Mouse (Mus musculus) adrenal gland, postnatal 14 days (tissue): Measurements from ENCODE around the gene Gm49673. TPM values are rescaled to one million over a fixed set of nuclear protein-coding genes. Genes with fewer than 3 reads are reported as not detected.
"Not testable (repeated sequence)": the region's sequence is repeated elsewhere in the genome, so short reads cannot be mapped to it uniquely, and the experiment has no call there.

ENCODE experiments used
- DNase-seq: peaks from one replicate; pipeline ENCODE4 v3.0.0; 2021; ENCODE audit warnings: mixed read lengths
- long read RNA-seq, 2 experiments: library from polyadenylated mRNA; stranded (forward); transcript quantifications; one replicate each; pipeline ENCODE4 v2.0.0; 2021
- total RNA-seq: library from RNA; stranded (reverse); gene quantifications from 2 replicates; pipeline ENCODE4 v1.2.3, GENCODE M21; 2021

Gene Gm49673
- 0.26 TPM in 1 of 2 replicates, not detected in the other for total RNA-seq
- long read RNA-seq, experiment 1, partial matches to known transcripts, result 35 of 45 reads
- long read RNA-seq, experiment 1, other reads (novel, unspliced or antisense), result 10 of 45 reads
- long read RNA-seq, experiment 2, partial matches to known transcripts, result 1 of 5 reads
- long read RNA-seq, experiment 2, other reads (novel, unspliced or antisense), result 4 of 5 reads

DNA sequence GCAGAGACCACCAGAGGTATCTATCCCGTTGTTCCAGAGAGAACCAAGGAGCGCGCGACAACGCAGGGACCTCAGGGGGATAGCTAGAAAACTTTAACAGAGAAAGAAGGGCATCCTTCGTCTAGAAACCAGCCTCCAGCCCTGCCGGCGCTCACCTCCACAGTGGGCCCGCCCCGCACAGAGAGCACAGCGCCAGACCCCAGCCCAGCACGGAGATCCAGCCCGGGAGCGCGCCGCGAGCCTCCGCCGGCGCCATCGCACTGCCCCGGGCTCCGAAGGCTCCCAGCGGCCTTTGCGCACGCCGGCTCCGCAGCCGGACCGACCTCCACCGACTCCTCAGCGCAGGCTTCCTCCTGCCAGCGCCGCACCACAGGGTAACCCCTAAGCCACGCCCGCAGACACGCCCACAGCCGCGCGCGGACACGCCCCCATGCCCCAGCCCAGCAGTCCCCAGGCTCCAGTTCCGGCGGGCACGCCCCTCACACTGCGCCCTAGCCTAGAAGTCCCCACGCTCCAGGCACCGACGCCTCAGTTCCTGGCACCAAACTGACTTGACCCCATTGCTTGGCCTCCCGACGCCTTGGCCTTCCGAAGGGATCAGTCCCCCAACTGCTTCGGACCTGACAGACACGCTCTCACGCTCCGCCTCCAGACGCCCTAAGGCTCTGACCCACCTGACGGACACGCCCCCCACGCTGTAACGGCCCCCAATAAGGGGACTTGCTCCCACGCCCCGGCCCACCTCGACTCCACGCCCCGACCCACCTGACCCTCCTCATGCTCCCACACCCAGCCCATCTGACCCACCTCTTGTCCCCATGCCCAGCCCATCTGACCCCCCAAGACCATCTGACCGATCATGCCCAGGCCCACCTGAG, at the start of gene Gm49673, which contains the start of gene Rnaset2a:
Gene Gm49673, minus strand, starts transcription at position 350 of the 878 bp plus-strand sequence.
Gene Rnaset2a, minus strand, starts transcription at position 659 of the 878 bp plus-strand sequence.
- peak; percentile 67 for DNase-seq

- DNase-seq, result no peak
Measured at GRCm38 (mm10) chr17:8195685-8196376, 48.2 kb upstream of the Gm49673 start.

- DNase-seq, result no peak
Measured at GRCm38 (mm10) chr17:8193678-8194077, 46.1 kb upstream of the Gm49673 start.

- DNase-seq, result no peak
Measured at GRCm38 (mm10) chr17:8184217-8184616, 36.6 kb upstream of the Gm49673 start.

GRCm38 (mm10) chr17:8183815-8184214, 36.2 kb upstream of the Gm49673 start:
- no peak for DNase-seq

- no peak for DNase-seq
Measured at GRCm38 (mm10) chr17:8177090-8177489, 29.5 kb upstream of the Gm49673 start.

GRCm38 (mm10) chr17:8171081-8171480, 23.5 kb upstream of the Gm49673 start:
- DNase-seq, result no peak

GRCm38 (mm10) chr17:8170331-8170730, 22.7 kb upstream of the Gm49673 start:
- no peak for DNase-seq

DNA sequence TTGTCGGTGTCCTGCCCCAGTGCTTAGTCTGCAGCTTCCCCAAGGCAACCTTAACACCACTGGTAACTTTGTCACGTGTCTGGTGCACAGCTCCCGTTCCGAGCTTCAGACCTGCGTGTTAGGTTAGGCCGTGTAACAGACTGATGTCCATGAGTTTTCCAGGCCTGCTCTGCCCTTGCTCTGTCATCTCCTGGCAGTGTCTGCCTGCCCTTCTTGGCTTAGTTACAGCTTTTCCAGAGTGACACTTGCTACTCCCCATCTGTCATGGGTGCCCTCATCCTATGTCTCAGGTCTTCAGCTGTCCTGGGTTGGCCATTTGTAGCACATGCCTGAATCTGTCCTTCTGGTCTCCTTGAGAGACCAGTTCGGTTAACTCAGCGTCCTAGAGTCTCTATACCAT, 19.8 kb upstream of the Gm49673 start:
- peak; percentile 67 for DNase-seq

DNA sequence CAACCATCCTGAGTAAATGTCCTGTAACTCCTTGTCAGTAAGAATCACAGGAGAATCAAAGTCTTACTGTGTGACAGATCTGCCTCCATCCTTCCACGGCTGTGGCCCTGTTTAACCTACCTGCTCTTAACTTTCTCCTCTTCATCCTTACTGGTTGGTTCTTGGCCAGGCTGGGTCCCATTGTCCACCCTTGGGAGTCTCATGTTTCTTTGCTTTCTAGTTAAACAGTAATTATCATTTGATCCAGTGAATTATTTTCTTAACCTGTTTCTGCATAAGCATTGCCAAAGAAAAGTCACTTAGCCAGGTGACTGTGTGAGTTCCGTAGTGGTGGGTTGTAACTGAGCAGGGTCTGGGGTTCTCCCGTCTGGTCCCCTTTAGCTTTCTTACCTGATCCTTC, 18.9 kb upstream of the Gm49673 start:
- DNase-seq, result not testable (repeated sequence)

DNA sequence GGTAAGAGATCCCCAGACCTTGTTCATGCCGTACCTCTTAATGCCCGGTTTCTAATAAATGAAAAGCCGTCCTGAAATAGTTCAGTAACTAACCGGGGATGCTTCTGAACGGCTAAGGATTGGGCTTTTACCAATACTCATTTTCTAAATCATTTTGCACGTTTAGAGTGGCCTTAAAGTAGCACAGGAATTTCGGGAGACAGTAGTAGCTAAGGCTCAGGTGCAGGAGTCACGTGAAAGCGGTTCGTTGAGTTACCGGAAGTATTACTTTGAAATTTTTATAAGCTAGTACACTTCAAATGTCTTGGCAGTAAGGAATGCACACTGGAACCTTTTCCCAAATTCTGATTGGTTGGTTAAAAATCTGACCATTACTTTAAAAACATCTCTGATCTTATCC, 18.4 kb upstream of the Gm49673 start:
- peak; percentile 11 for DNase-seq

GRCm38 (mm10) chr17:8165608-8165945, 18.0 kb upstream of the Gm49673 start:
- DNase-seq, result peak; percentile 21

DNA sequence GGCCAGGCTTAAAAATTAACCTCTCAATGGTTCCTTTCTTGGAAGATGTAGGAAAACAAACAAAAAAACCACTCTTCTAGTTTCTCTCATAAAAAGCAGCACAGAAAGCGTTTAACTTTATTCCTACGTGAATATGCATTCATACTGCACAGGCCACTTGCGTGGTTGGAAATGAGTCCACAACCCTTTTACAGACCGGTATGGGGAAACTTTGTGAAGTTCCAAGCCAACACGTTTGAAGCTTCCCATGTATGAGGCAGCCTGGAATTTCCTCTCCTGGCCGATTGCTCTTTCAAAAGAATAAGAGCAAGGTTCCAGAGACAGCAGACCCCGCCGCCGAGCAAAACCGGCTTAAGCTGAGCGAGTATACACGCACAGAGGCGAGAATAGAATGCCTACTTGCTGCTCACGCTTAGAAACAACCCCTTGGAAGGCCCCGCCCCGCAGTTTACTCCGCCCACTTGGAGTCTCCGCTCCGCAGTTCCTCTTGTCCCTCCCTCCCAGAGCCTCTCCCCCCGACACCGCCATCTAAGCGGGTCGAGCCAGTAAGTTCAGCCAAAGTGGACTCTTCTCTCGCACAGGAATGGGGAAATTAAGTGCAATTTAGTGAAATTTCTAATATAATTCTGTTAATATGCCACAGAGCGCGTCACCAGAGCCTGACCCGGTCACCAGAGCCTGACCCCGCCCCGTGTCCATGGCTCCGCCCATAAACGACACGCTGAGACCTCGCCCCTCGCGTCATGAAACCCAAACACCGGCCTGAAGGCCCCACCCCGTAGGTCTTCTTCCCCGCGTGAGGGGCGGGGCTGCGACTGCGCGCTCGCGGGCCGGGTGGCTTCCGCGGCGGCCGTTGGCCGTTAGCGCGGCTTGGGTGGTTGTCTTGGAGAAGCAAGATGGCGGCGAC, 17.4 kb upstream of the Gm49673 start, which contains the start of gene Fgfr1op:
Gene Fgfr1op, plus strand, starts transcription at position 801 of the 907 bp plus-strand sequence.
- DNase-seq, result peak; percentile 19

- peak; percentile 32 for DNase-seq
Measured at GRCm38 (mm10) chr17:8160969-8161368, 13.4 kb upstream of the Gm49673 start.

DNA sequence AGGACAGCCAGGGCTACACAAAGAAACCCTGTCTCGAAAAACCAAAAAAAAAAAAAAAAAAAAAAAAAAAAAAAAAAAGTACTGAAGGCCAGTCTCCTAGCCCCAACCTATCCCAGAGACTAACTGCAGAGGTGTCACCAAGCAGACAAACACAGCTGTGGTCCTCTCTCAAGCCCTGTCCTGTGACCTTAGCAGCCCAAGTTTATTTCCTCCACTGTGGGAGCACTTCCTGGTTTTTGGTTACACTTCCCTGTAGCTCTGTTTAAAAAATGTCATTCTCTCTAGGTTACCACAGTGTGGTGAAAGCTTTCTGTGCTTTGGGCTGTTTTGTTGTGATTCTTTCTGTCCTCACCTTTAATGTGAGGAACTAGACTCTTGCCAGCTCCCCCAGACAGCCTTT, 11.0 kb upstream of the Gm49673 start:
- DNase-seq, result not testable (repeated sequence)

DNA sequence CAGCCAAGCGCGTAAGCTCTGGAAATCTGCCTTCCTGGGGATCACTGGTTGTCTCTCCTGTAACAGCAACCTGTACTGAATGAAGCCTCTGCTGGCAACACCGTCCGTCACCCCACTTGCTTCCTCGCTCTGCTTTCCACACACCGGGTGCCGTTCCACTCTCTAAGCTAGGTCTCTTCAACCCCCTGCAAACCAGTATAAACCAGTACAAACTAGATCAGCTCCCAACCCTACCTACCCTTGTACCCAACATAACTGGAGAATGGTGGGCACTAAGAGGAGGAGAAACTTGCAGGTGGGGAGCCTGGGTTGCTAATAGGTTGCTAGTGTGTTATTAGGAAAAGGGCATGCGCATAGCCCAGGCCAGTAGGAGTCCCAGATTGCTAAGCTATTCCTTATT, 8.4 kb upstream of the Gm49673 start:
- not testable (repeated sequence) for DNase-seq

- DNase-seq, result not testable (repeated sequence)
Measured at GRCm38 (mm10) chr17:8155010-8155409, 7.4 kb upstream of the Gm49673 start.

DNA sequence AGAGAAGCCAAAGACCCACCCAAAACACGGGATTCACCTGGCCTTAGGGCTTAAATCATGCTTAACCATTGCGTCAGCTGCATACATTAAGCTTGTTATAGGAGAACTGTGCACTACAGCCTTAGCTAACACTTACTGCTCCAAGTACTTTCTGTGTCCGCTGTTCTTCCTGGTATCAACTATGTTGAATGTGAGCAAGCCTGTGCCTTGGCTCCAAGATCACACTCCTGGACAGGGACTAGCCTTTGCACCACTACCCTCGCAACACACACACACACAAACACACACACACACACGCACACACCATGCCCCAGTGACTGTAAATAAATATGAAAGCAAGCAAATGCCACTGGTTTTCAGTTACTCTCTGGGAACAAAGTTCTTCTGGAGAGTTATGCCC, 657 bp downstream of the Gm49673 start:
- DNase-seq, result peak; percentile 16

- peak; percentile 49 for DNase-seq
Measured at GRCm38 (mm10) chr17:8143802-8144673, 3.5 kb downstream of the Gm49673 start.

DNA sequence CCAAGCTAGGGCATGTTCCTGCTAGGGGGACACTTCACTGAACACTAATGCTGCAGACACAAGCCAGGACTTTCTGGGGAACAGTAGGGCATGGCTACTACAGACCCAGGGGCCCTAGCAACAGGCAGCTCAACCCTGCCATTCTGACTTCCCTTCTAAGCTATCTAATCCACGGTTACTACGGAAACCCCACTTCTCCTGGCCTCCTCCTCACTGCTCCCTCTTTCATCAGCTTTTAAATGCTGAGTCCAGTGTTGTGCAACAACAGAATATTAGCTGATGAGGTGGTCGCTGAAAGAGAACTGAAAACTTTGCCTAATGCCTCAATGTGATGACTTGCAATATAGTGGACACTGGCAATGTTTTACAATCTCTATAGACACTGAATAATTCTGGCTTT, 7.4 kb downstream of the Gm49673 start:
- not testable (repeated sequence) for DNase-seq

DNA sequence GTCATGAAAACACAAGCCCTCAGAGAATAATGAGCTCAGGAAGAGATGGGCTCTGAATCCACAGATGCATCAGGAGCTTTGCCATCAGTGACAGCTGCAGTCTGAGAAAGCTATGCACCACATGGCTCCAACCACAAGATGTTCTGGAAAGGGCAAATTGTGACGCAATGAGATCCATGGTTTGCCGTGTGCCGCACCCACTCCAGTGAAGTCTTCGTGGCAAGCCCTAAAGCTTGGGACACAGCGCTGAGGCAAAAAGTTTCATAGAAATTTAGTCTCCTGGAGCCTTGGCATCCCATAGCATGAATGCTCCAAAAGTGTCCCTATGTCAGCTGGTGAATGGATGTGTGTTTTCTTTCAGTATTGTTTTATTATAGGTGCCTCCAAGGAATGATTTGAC, 9.5 kb downstream of the Gm49673 start:
- not testable (repeated sequence) for DNase-seq
